Comparison of ENCODE assay signal across 9 mouse cellular contexts in the genomic region with DNA sequence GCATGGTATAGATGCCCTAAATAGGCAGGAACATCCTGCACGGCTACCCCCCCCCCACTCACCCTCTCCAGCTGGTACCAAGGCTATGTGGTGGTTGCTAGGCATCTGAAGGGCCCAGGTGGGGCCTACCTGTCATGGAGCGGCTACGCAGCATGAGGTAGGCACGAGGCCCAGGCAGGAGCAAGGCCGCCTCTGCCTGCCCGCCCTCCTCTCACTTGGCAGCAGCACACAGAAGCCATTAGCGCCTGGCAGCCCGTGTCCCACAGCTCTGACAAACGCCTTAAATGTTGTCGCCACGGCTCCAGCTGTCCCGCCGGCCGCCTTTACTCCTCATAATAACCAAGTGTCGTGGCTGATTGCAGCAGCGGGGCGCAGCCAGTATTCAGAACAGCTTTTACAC. TPM values are rescaled to one million over a fixed set of nuclear protein-coding genes. Genes with fewer than 3 reads are reported as not detected.
A peak's percentile ranks its signal among the peaks of the same experiment; 100 is the strongest.
DNase-seq lines count a peak whose midpoint lies in the region; ATAC-seq and TF ChIP-seq lines count a peak whose summit lies in the region.
"Had no signal": no experiment of that assay in that cellular context is flagged by ENCODE, and none has a peak within 500 bp of the region (broad histone marks: within the 10 kb centered on the region; RNA-seq: fewer than 3 reads in every experiment).

No protein-coding gene starts in this region.

- H3K9me3 ChIP-seq in forebrain, embryonic 15.5 days, result no peaks in the 10 kb centered on the region
- H3K9me3 ChIP-seq: embryonic facial prominence, embryonic 15.5 days had no signal

- H3K4me3 ChIP-seq in gastrocnemius, adult 2 months, result no peak overlapping the region
- H3K4me3 ChIP-seq in forebrain, embryonic 15.5 days, result no peak overlapping the region
- H3K4me3 ChIP-seq: embryonic facial prominence, embryonic 15.5 days had no signal

- no peaks in the 10 kb centered on the region for H3K27me3 ChIP-seq in forebrain, embryonic 15.5 days

- no peak overlapping the region for H3K27ac ChIP-seq in gastrocnemius, adult 2 months
- H3K27ac ChIP-seq in forebrain, embryonic 15.5 days (replicated peaks), result peak overlapping the region; percentile 90
- H3K27ac ChIP-seq: embryonic facial prominence, embryonic 15.5 days had no signal

- intact Hi-C loops in gastrocnemius, adult 2 months (cut with DNase I), result no loop called here

- ATAC-seq in forebrain, embryonic 15.5 days (replicated peaks), result peak; percentile 82
- no peak for ATAC-seq in CD4-positive, CD25-positive, alpha-beta regulatory T cell, adult 4 months

- TF ChIP-seq CTCF in gastrocnemius, adult 2 months (IDR thresholded peaks at IDR 0.05), result no peak

- peak; percentile 27 for DNase-seq in gastrocnemius, adult 2 months
- DNase-seq in gastrocnemius, adult 18-20 months (ENCODE audit: low spot score), result no peak
- peak; percentile 43 to 55 for DNase-seq in layer of hippocampus, postnatal 14 days (ENCODE audit: low spot score in 2 of 2)
- DNase-seq in right cerebral cortex, postnatal 14 days, result peak; percentile 35
- DNase-seq in c-Kit-positive CD71-positive TER-119-positive erythroid progenitor cells, embryonic 14.5 days (ENCODE audit: low spot score), result no peak
- no peak for DNase-seq in B cell, adult 2 months

- no peak overlapping the region for H3K9ac ChIP-seq in forebrain, embryonic 15.5 days (replicated peaks)
- H3K9ac ChIP-seq: embryonic facial prominence, embryonic 15.5 days had no signal

- no peak overlapping the region for H3K4me2 ChIP-seq in forebrain, embryonic 15.5 days (replicated peaks)
- H3K4me2 ChIP-seq: embryonic facial prominence, embryonic 15.5 days had no signal

- H3K4me1 ChIP-seq in forebrain, embryonic 15.5 days, result peaks cover 61% of the 10 kb centered on the region

- 14% methylated on average over 17 of the region's 17 CpGs for WGBS in forebrain, embryonic 15.5 days

- no peaks in the 10 kb centered on the region for H3K36me3 ChIP-seq in forebrain, embryonic 15.5 days
- H3K36me3 ChIP-seq: embryonic facial prominence, embryonic 15.5 days had no signal

RNA-seq across cellular contexts. Expression of a gene that starts 49.4 kb away (rescaled TPM):
- total RNA-seq in gastrocnemius, adult 2 months (2021), result 10 to 100 TPM; 16.6 to 17.3 TPM
- 10 to 100 TPM; 16.3 to 17.1 TPM for total RNA-seq in gastrocnemius, adult 18-20 months (2021)
- 45.7 and 45.8 TPM in 2 replicates for polyA plus RNA-seq in forebrain, embryonic 15.5 days (2015; fragmentation: Nextera tagmentation; extraction: Ambion mirVana)
- total RNA-seq in layer of hippocampus, postnatal 14 days (2021), result 10 to 100 TPM; 33.3 to 38.1 TPM
- polyA plus RNA-seq in CD4-positive, CD25-positive, alpha-beta regulatory T cell, adult 4 months (2017; shearing (Covaris generic)), result 10 to 100 TPM; 19.7 to 28.0 TPM

RNA-seq across cellular contexts. Expression of a gene that starts 57.7 kb away (rescaled TPM):
- 1 to 10 TPM; 3.1 TPM for total RNA-seq in gastrocnemius, adult 2 months (2021)
- total RNA-seq in gastrocnemius, adult 18-20 months (2021), result 1 to 10 TPM; 3.0 to 4.1 TPM
- 34.7 and 36.0 TPM in 2 replicates for polyA plus RNA-seq in forebrain, embryonic 15.5 days (2015; fragmentation: Nextera tagmentation; extraction: Ambion mirVana)
- 10 to 100 TPM; 16.7 to 17.8 TPM for total RNA-seq in layer of hippocampus, postnatal 14 days (2021)
- polyA plus RNA-seq in CD4-positive, CD25-positive, alpha-beta regulatory T cell, adult 4 months (2017; shearing (Covaris generic)), result 10 to 100 TPM; 67.6 to 79.7 TPM

RNA-seq across cellular contexts. Expression of a gene that starts 57.7 kb away (rescaled TPM):
- total RNA-seq in gastrocnemius, adult 2 months (2021), result 10 to 100 TPM in 1 of 2 experiments, 1 to 10 TPM in 1; 9.7 to 11.5 TPM
- total RNA-seq in gastrocnemius, adult 18-20 months (2021), result 10 to 100 TPM; 10.7 to 13.7 TPM
- polyA plus RNA-seq in forebrain, embryonic 15.5 days (2015; fragmentation: Nextera tagmentation; extraction: Ambion mirVana), result 74.9 and 78.7 TPM in 2 replicates
- 10 to 100 TPM; 28.7 to 34.5 TPM for total RNA-seq in layer of hippocampus, postnatal 14 days (2021)
- 10 to 100 TPM; 54.1 to 59.0 TPM for polyA plus RNA-seq in CD4-positive, CD25-positive, alpha-beta regulatory T cell, adult 4 months (2017; shearing (Covaris generic))

Comparison
In these comparisons a context has a peak if more than half of its experiments do, and no peak if none do; other contexts are left out.
1. DNase-seq: peak in gastrocnemius, adult 2 months (single experiment), layer of hippocampus, postnatal 14 days (2 of 2) and right cerebral cortex, postnatal 14 days (single experiment); none in gastrocnemius, adult 18-20 months (single experiment), c-Kit-positive CD71-positive TER-119-positive erythroid progenitor cells, embryonic 14.5 days (single experiment) and B cell, adult 2 months (0 of 2).